Mouse (Mus musculus): ENCODE data around the gene 9030612E09Rik. TPM values are rescaled to one million over a fixed set of nuclear protein-coding genes. Genes with fewer than 3 reads are reported as not detected.
A peak's percentile ranks its signal among the peaks of the same experiment; 100 is the strongest.

9030612E09Rik gene
- 0.92 and 1.5 TPM in 2 replicates for polyA plus RNA-seq (2014; fragmentation: Nextera tagmentation; extraction: Ambion mirVana)

- ATAC-seq (ENCODE audit: low FRiP score): peak; percentile 86
- H3K9me3 ChIP-seq (ENCODE audit: control insufficient read depth, low read length): no peaks in the 10 kb centered on the region
- under 1% methylated on average over 72 of the region's 91 CpGs for WGBS
- H3K27me3 ChIP-seq (ENCODE audit: control insufficient read depth, insufficient read depth, low read length): peaks cover 8% of the 10 kb centered on the region
- H3K9ac ChIP-seq (ENCODE audit: low read length): peak within 1 kb of the TSS; percentile 90
- DNase-seq (ENCODE audit: low spot score, missing footprints): peak; percentile 97
- H3K27ac ChIP-seq (ENCODE audit: low read depth, low read length): peak within 1 kb of the TSS; percentile 85
- peak within 1 kb of the TSS; percentile 90 for H3K4me3 ChIP-seq (ENCODE audit: low read depth, low read length)
- peaks cover 14% of the 10 kb centered on the region for H3K4me1 ChIP-seq (ENCODE audit: control insufficient read depth, insufficient read depth, low read length)
- H3K4me2 ChIP-seq: peak within 1 kb of the TSS; percentile 90
- no peaks in the 10 kb centered on the region for H3K36me3 ChIP-seq (ENCODE audit: control insufficient read depth, insufficient read depth, low read length)
Observed at GRCm38 (mm10) chr10:43174326-43175155, at the start of gene 9030612E09Rik, which contains the start of gene Sobp. TSS of gene 9030612E09Rik (plus strand) at chr10:43174704. TSS of gene Sobp (minus strand) at chr10:43174530.

GRCm38 (mm10) chr10:43128750-43129149, 45.8 kb upstream of the 9030612E09Rik start:
- no peak overlapping the region for H3K27ac ChIP-seq (ENCODE audit: low read depth, low read length)
- no peak overlapping the region for H3K4me2 ChIP-seq
- no peak for DNase-seq (ENCODE audit: low spot score, missing footprints)
- no peaks in the 10 kb centered on the region for H3K36me3 ChIP-seq (ENCODE audit: control insufficient read depth, insufficient read depth, low read length)
- 75% methylated on average over 3 of the region's 3 CpGs for WGBS
- H3K9ac ChIP-seq (ENCODE audit: low read length): no peak overlapping the region
- no peak for ATAC-seq (ENCODE audit: low FRiP score)
- H3K4me3 ChIP-seq (ENCODE audit: low read depth, low read length): no peak overlapping the region
- no peaks in the 10 kb centered on the region for H3K27me3 ChIP-seq (ENCODE audit: control insufficient read depth, insufficient read depth, low read length)
- no peaks in the 10 kb centered on the region for H3K9me3 ChIP-seq (ENCODE audit: control insufficient read depth, low read length)
- H3K4me1 ChIP-seq (ENCODE audit: control insufficient read depth, insufficient read depth, low read length): peaks cover 4% of the 10 kb centered on the region; the same call in 1 of the 2 replicates

GRCm38 (mm10) chr10:43134027-43134426, 40.5 kb upstream of the 9030612E09Rik start:
- no peaks in the 10 kb centered on the region for H3K27me3 ChIP-seq (ENCODE audit: control insufficient read depth, insufficient read depth, low read length)
- WGBS: 92% methylated on average over 11 of the region's 11 CpGs
- no peaks in the 10 kb centered on the region for H3K9me3 ChIP-seq (ENCODE audit: control insufficient read depth, low read length)
- H3K4me3 ChIP-seq (ENCODE audit: low read depth, low read length): no peak overlapping the region
- no peaks in the 10 kb centered on the region for H3K36me3 ChIP-seq (ENCODE audit: control insufficient read depth, insufficient read depth, low read length)
- DNase-seq (ENCODE audit: low spot score, missing footprints) (no peak), ATAC-seq (ENCODE audit: low FRiP score) (no peak)
- H3K9ac ChIP-seq (ENCODE audit: low read length): no peak overlapping the region
- no peak overlapping the region for H3K4me2 ChIP-seq
- no peak overlapping the region for H3K27ac ChIP-seq (ENCODE audit: low read depth, low read length)
- H3K4me1 ChIP-seq (ENCODE audit: control insufficient read depth, insufficient read depth, low read length): no peaks in the 10 kb centered on the region

GRCm38 (mm10) chr10:43143173-43143572, 31.3 kb upstream of the 9030612E09Rik start:
- DNase-seq (ENCODE audit: low spot score, missing footprints) (no peak), ATAC-seq (ENCODE audit: low FRiP score) (no peak)
- no peak overlapping the region for H3K4me2 ChIP-seq
- no peak overlapping the region for H3K9ac ChIP-seq (ENCODE audit: low read length)
- WGBS: 91% methylated on average over 9 of the region's 9 CpGs
- no peaks in the 10 kb centered on the region for H3K9me3 ChIP-seq (ENCODE audit: control insufficient read depth, low read length)
- no peaks in the 10 kb centered on the region for H3K36me3 ChIP-seq (ENCODE audit: control insufficient read depth, insufficient read depth, low read length)
- H3K4me3 ChIP-seq (ENCODE audit: low read depth, low read length): no peak overlapping the region
- no peaks in the 10 kb centered on the region for H3K4me1 ChIP-seq (ENCODE audit: control insufficient read depth, insufficient read depth, low read length)
- H3K27ac ChIP-seq (ENCODE audit: low read depth, low read length): no peak overlapping the region
- H3K27me3 ChIP-seq (ENCODE audit: control insufficient read depth, insufficient read depth, low read length): no peaks in the 10 kb centered on the region

GRCm38 (mm10) chr10:43148456-43148855, 26.0 kb upstream of the 9030612E09Rik start:
- no peak overlapping the region for H3K27ac ChIP-seq (ENCODE audit: low read depth, low read length)
- H3K4me2 ChIP-seq: no peak overlapping the region
- H3K4me3 ChIP-seq (ENCODE audit: low read depth, low read length): no peak overlapping the region
- ATAC-seq (ENCODE audit: low FRiP score): no peak
- H3K36me3 ChIP-seq (ENCODE audit: control insufficient read depth, insufficient read depth, low read length): no peaks in the 10 kb centered on the region
- no peak overlapping the region for H3K9ac ChIP-seq (ENCODE audit: low read length)
- no peaks in the 10 kb centered on the region for H3K27me3 ChIP-seq (ENCODE audit: control insufficient read depth, insufficient read depth, low read length)
- H3K4me1 ChIP-seq (ENCODE audit: control insufficient read depth, insufficient read depth, low read length): peaks cover under 1% of the 10 kb centered on the region; the same call in 1 of the 2 replicates
- WGBS: 92% methylated on average over 11 of the region's 11 CpGs
- no peaks in the 10 kb centered on the region for H3K9me3 ChIP-seq (ENCODE audit: control insufficient read depth, low read length)
- DNase-seq (ENCODE audit: low spot score, missing footprints): no peak

GRCm38 (mm10) chr10:43152643-43153042, 21.9 kb upstream of the 9030612E09Rik start:
- peaks cover 15% of the 10 kb centered on the region for H3K4me1 ChIP-seq (ENCODE audit: control insufficient read depth, insufficient read depth, low read length)
- 91% methylated on average over 8 of the region's 8 CpGs for WGBS
- 0 out of 2 replicates have a peak, but pooled peaks cover 2% of the 10 kb centered on the region for H3K36me3 ChIP-seq (ENCODE audit: control insufficient read depth, insufficient read depth, low read length)
- ATAC-seq (ENCODE audit: low FRiP score): no peak
- no peak overlapping the region for H3K4me3 ChIP-seq (ENCODE audit: low read depth, low read length)
- no peak overlapping the region for H3K27ac ChIP-seq (ENCODE audit: low read depth, low read length)
- H3K9ac ChIP-seq (ENCODE audit: low read length): no peak overlapping the region
- no peak overlapping the region for H3K4me2 ChIP-seq
- no peaks in the 10 kb centered on the region for H3K9me3 ChIP-seq (ENCODE audit: control insufficient read depth, low read length)
- no peak for DNase-seq (ENCODE audit: low spot score, missing footprints)
- no peaks in the 10 kb centered on the region for H3K27me3 ChIP-seq (ENCODE audit: control insufficient read depth, insufficient read depth, low read length)

- Histone ChIP-seq H3K36me3 (ENCODE audit: control insufficient read depth, insufficient read depth, low read length) (0 out of 2 replicates have a peak, but pooled peaks cover 2% of the 10 kb centered on the region), H3K27me3 (ENCODE audit: control insufficient read depth, insufficient read depth, low read length) (no peaks in the 10 kb centered on the region), H3K4me3 (ENCODE audit: low read depth, low read length) (no peak overlapping the region), H3K4me2 (peak overlapping the region; percentile 26; the same call in 1 of the 2 replicates), H3K9me3 (ENCODE audit: control insufficient read depth, low read length) (no peaks in the 10 kb centered on the region), H3K4me1 (ENCODE audit: control insufficient read depth, insufficient read depth, low read length) (peaks cover 15% of the 10 kb centered on the region), H3K9ac (ENCODE audit: low read length) (peak overlapping the region; percentile 2; the same call in 1 of the 2 replicates), H3K27ac (ENCODE audit: low read depth, low read length) (peak overlapping the region; percentile 57)
- 8% methylated on average over 12 of the region's 12 CpGs for WGBS
- DNase-seq (ENCODE audit: low spot score, missing footprints) (peak; percentile 98), ATAC-seq (ENCODE audit: low FRiP score) (peak; percentile 92)
Observed at GRCm38 (mm10) chr10:43155046-43155560, 19.4 kb upstream of the 9030612E09Rik start.

- H3K4me3 ChIP-seq (ENCODE audit: low read depth, low read length): no peak overlapping the region
- 86% methylated on average over 5 of the region's 5 CpGs for WGBS
- no peak overlapping the region for H3K4me2 ChIP-seq
- H3K9ac ChIP-seq (ENCODE audit: low read length): no peak overlapping the region
- H3K27me3 ChIP-seq (ENCODE audit: control insufficient read depth, insufficient read depth, low read length): no peaks in the 10 kb centered on the region
- ATAC-seq (ENCODE audit: low FRiP score) (no peak), DNase-seq (ENCODE audit: low spot score, missing footprints) (no peak)
- 0 out of 2 replicates have a peak, but pooled peaks cover 2% of the 10 kb centered on the region for H3K36me3 ChIP-seq (ENCODE audit: control insufficient read depth, insufficient read depth, low read length)
- H3K9me3 ChIP-seq (ENCODE audit: control insufficient read depth, low read length): peaks cover 3% of the 10 kb centered on the region; the same call in 1 of the 2 replicates
- H3K4me1 ChIP-seq (ENCODE audit: control insufficient read depth, insufficient read depth, low read length): peaks cover 12% of the 10 kb centered on the region
- H3K27ac ChIP-seq (ENCODE audit: low read depth, low read length): no peak overlapping the region
Observed at GRCm38 (mm10) chr10:43158917-43159316, 15.6 kb upstream of the 9030612E09Rik start.

GRCm38 (mm10) chr10:43159333-43159732, 15.2 kb upstream of the 9030612E09Rik start:
- H3K27ac ChIP-seq (ENCODE audit: low read depth, low read length): no peak overlapping the region
- peaks cover 3% of the 10 kb centered on the region; the same call in 1 of the 2 replicates for H3K9me3 ChIP-seq (ENCODE audit: control insufficient read depth, low read length)
- 0 out of 2 replicates have a peak, but pooled peaks cover 2% of the 10 kb centered on the region for H3K36me3 ChIP-seq (ENCODE audit: control insufficient read depth, insufficient read depth, low read length)
- H3K4me3 ChIP-seq (ENCODE audit: low read depth, low read length): no peak overlapping the region
- no peak overlapping the region for H3K9ac ChIP-seq (ENCODE audit: low read length)
- WGBS: 75% methylated on average over 5 of the region's 5 CpGs
- DNase-seq (ENCODE audit: low spot score, missing footprints): no peak
- H3K4me2 ChIP-seq: no peak overlapping the region
- ATAC-seq (ENCODE audit: low FRiP score): no peak
- H3K27me3 ChIP-seq (ENCODE audit: control insufficient read depth, insufficient read depth, low read length): no peaks in the 10 kb centered on the region
- peaks cover 12% of the 10 kb centered on the region for H3K4me1 ChIP-seq (ENCODE audit: control insufficient read depth, insufficient read depth, low read length)

All from midbrain, embryonic 11.5 days (tissue).